ENCODE assay signal across 25 mouse cellular contexts in the genomic region with DNA sequence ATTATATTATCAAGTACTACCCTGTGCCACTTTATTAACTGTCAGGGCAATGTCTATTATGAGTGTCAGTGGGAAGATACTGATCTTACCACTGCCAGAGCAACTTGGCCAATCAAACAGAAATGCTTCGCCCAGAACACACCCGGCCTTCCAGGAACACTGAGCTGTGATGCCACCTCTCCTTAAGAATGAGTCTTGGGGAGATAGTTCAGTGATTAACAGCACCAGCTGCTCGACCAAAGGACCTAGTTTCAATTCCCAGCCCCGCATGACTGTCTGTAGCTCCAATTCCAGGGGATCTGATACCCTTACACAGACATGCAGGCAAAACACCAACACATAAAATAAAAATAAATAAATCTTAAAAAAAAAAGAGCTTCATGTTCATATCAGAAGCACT.
DNase-seq lines count a peak whose midpoint lies in the region; ATAC-seq and TF ChIP-seq lines count a peak whose summit lies in the region.
"Had no signal": no experiment of that assay in that cellular context is flagged by ENCODE, and none has a peak within 500 bp of the region (broad histone marks: within the 10 kb centered on the region; RNA-seq: fewer than 3 reads in every experiment).

No protein-coding gene starts in this region.

- intact Hi-C loops in gastrocnemius, adult 2 months (cut with DNase I) = loop anchor here (1.0 to 5.0 kb wide), 2 partner anchors 27 to 39 kb away; no protein-coding TSS in a partner anchor
- intact Hi-C loops in gastrocnemius, postnatal 14 days (cut with DNase I; ENCODE audit: low total_unique reads) = no loop called here

- no peak overlapping the region for H3K4me3 ChIP-seq in gastrocnemius, adult 2 months
- H3K4me3 ChIP-seq: embryonic facial prominence, embryonic 13.5 days; embryonic facial prominence, embryonic 15.5 days; erythroblast, embryonic 14.5 days; forebrain, embryonic 10.5 days; forebrain, embryonic 12.5 days had no signal

- no peak for TF ChIP-seq CTCF in gastrocnemius, adult 2 months (IDR thresholded peaks at IDR 0.05)

- peak; percentile 59 for DNase-seq in gastrocnemius, adult 2 months
- no peak for DNase-seq in gastrocnemius, postnatal 10 days
- DNase-seq in gastrocnemius, postnatal 25 days = peak; percentile 31
- no peak for DNase-seq in gastrocnemius, postnatal 14 days
- DNase-seq in skeletal muscle tissue, adult 2 months (ENCODE audit: low read depth, low spot score) = peak; percentile 74
- DNase-seq in embryo, embryonic 10.5 days (ENCODE audit: low spot score) = no peak
- no peak for DNase-seq in heart, postnatal 4 days
- DNase-seq: adrenal gland, adult 8-10 months; adrenal gland, postnatal 14 days; adrenal gland, postnatal 36 days; cerebellum, adult 11-12 months; cerebellum, adult 2 months; cerebellum, adult 9-10 months; cerebellum, postnatal 10 days; cerebellum, postnatal 25 days; embryo, embryonic 11 days had no signal

- 0 out of 2 replicates have a peak, but pooled peaks have one; percentile 50 for ATAC-seq in megakaryocyte-erythroid progenitor cell, adult 5-6 weeks (replicated peaks; ENCODE audit: low FRiP score, low TSS enrichment, poor library complexity, severe bottlenecking)
- ATAC-seq: activated CD4-positive, CD25-positive, alpha-beta regulatory T cell, adult 4 months; forebrain, embryonic 14.5 days; forebrain, embryonic 16.5 days had no signal

- H3K27ac ChIP-seq in gastrocnemius, adult 2 months = peak overlapping the region; percentile 59
- H3K27ac ChIP-seq: embryonic facial prominence, embryonic 13.5 days; embryonic facial prominence, embryonic 15.5 days; forebrain, embryonic 10.5 days; forebrain, embryonic 12.5 days had no signal

Comparison
In these comparisons a context has a peak if more than half of its experiments do, and no peak if none do; other contexts are left out.
1. DNase-seq: peak in gastrocnemius, adult 2 months (single experiment), gastrocnemius, postnatal 25 days (single experiment) and skeletal muscle tissue, adult 2 months (single experiment); none in gastrocnemius, postnatal 10 days (single experiment), gastrocnemius, postnatal 14 days (single experiment), embryo, embryonic 10.5 days (single experiment) and heart, postnatal 4 days (single experiment).